Mouse (Mus musculus) cerebellum, adult 2 months (tissue): ENCODE data around the gene Pnlip.

ENCODE experiments used
- CTCF ChIP-seq: fragments of 200-500 bp; IDR thresholded peaks from 2 replicates; pipeline ENCODE4 v1.5.1; 2011; ENCODE audit warnings: low read depth, mild to moderate bottlenecking, control low read depth, low read length, moderate library complexity, borderline replicate concordance; ENCODE audit not compliant: insufficient read depth
- POLR2A ChIP-seq: fragments of 200-500 bp; IDR thresholded peaks from 2 replicates; pipeline ENCODE4 v1.6.1; 2011; ENCODE audit warnings: low read length, control low read depth, borderline replicate concordance; ENCODE audit not compliant: insufficient read depth

DNA sequence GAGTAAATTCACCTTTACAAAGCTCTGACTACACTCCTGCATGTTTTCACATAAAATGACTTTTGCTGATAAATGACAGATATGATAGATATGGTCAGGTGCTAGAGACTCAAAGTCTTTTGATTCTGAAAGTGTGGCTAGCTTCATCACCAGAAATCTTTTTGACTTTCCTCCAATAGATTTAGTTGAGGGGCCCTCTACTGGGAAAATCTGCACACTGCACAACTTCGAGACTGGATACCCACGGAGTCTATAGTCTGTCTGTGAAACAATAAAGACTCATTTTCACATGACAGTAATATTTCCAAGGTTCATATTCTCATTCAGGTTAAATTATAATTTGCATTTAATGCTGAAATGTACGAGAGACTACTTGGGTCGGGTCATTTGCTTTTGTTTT lies 9.8 kb downstream of the Pnlip start:
- TF ChIP-seq CTCF: no peak
- no peak for TF ChIP-seq POLR2A
